Mouse (Mus musculus) embryonic fibroblast, embryonic 13.5 days (primary cell): ENCODE data around the gene Kif6.

ENCODE experiments used
- CTCF ChIP-seq: IDR thresholded peaks from 2 replicates; pipeline ENCODE4 v1.5.1; 2011; ENCODE audit warnings: mild to moderate bottlenecking, control low read depth, low read length, moderate library complexity, borderline replicate concordance; ENCODE audit not compliant: insufficient read depth
- POLR2A ChIP-seq: IDR thresholded peaks from 2 replicates; pipeline ENCODE4 v1.6.1; 2011; ENCODE audit warnings: low read depth, mild to moderate bottlenecking, control low read depth, low read length, moderate library complexity

GRCm38 (mm10) chr17:49800157-49800556, 185.2 kb downstream of the Kif6 start:
- no peak for TF ChIP-seq CTCF
- TF ChIP-seq POLR2A: no peak
